Mouse (Mus musculus): ENCODE results near the gene Lca5l.

DNA sequence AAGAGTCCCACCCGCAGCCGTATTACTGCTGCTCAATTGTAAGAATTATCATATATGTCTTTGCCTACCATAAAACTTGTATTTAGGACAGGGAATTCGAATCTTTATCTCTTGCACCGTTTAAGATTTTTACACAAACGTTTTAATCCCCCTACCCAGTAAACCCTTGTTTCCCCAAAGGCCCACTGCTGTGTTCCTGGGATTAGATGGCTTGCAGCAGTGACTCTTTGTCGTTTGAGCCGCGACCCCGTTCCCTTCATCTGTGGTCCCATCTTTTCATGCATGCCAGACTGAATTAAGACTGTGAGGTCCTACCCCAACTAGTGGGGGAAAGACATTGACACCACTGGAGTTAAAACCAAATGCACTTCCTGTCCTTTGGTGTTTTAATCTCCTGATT, 63.6 kb downstream of the Lca5l start:
- TF ChIP-seq CTCF (IDR thresholded peaks at IDR 0.05; ENCODE audit: low read depth) (no peak), EP300 (IDR thresholded peaks at IDR 0.05; ENCODE audit: low read depth) (no peak)

Measured in liver, embryonic 14.5 days (tissue).